Mouse (Mus musculus) NIH3T3 (cell line): ENCODE data around the gene Axl.

Experiments used
- DNase-seq: peaks from one replicate; pipeline ENCODE4 v3.0.0-alpha.2; 2012; ENCODE audit warnings: low read depth

The Axl gene

DNA sequence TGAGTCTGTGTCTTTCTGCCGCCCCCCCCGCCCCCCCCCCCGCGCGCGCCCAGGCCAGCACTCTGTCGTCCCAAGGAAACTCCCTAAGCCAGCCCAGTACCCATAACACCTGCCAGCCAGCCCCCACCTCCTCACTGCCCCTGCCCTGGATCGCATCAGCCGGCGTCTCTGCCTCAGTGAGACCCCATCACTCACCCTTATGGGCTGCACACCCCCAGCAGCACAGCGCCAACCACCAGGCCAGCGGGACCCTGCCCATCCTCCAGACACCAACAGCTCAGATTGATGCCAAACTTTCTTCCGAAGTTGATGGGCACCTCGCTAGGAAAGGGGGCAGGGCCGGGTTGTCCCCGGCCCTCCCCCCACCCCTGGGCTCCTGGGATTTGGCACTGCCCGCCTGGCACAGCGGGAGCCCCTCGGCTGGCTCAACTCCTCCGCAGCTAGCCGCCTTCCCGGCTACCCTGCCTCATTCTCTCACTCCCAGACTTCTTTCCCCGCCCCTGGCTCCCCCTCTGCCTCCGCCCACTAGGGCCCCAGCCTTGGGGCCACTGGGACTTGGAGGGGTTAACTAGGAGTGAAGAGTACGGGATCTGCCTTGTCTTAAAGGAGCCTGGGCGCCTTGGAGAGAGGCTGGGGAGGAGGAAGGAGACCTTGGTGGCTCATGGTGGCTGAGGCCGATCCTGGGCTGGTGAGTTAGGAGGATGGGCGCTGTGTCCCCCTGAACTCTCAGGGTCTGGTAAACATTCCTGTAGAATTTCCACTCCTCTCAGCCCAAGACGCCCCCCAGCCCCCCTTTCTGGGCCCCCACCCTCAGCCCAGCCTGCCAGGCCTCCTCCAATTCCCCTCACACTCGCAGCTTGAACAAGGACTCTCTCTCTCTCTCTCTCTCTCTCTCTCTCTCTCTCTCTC, at the start of gene Axl:
Gene Axl, minus strand, starts transcription at position 486 of the 909 bp plus-strand sequence.
- peak; percentile 92 for DNase-seq

DNA sequence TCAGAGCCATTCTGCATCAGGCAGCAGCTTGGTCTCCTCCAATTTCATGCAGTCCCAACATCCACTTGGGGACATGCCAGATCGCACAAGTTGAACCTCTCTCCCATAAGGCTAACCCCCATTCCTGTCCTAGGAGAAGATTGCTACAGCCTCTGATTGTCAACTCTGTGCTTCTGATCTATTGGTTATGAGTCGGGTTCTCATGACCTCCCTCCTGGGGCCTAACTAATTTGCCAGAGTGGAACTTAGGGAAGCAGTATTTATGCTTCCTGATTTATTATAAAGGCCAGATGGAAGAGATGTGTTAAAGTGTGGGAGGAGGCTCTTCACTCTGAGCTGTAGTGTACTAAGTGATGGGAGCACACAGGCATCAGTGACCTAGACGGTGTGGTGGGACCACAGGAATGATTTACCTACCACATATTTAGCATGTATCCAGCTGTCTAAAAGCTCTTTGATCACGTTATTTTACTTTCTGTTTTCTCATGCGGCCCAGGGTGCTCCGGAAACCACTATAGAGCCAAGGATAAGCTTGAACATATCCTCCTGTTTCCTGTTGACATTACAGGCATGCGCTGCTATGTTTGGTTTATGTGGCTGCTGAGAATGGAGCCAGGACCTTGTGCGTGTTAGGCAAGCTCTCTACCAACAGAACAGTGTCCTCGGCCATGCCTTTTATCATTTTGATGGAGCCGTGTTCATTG, 46.8 kb upstream of the Axl start:
- DNase-seq = peak; percentile 36

DNA sequence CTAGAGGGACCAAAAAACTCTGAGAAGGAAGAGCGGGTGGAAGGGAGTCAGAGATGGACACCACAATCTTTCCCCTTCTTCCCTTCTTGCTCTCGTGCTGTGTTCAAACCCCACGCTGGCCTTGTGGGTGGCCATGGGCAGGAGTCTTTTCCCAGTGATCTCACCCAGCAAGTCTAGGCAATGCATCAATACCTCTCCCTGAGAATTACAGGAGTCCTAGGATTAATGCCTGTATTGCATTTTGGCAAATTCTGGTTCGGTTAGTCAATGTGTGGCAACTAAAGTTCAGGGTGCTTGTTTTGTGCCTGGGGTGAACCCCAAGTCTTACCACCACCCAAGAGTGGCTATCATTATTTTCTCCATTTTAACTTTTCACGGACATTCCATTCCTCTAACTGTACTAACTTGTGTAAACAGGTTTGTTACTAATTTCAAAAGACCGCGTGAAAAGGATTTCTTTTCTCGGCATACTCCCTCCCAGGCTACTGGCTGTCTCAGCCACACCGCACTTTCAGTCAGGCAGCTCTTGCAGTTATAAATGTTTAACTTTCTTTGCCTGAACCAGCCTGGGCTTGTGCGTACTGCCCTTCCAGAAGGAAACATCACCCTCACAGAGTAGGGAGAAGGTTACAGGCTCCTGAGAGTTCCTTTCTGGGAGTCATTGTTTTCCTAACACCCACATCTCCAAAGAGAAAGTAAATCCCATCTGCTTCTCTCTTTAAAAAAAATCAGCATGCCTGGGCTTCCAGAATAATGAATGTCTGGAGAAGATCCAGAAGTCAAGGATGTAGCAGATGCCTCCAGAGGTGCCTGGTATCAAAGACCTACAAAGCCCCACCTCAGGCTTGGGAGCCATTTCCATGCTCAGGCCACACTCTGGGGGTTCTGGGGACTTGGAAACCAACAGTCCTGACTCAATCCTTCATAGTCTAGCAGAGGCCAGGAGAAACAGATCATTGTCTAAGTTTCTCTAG, 43.3 kb upstream of the Axl start:
- peak; percentile 44 for DNase-seq

DNA sequence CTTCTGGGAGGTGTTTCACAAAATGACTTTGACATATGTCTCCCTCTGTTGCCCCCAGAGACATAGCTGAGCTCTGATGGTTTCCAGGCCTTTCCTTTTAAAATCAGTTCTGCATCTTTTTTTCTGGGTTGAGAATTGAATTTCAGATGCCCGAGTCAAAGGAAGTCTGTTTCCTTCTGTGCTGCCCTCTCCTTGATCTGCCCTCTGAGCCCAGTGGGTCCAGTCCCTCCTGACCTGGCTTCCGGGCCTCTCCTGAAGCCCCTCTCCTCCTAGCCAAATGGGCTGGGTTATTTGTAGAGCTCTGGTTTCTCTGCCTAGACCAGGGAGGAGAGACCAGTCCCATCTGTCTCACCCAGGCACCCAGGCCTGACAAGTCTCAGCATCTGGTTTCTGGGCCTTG, 41.7 kb upstream of the Axl start:
- no peak for DNase-seq

DNA sequence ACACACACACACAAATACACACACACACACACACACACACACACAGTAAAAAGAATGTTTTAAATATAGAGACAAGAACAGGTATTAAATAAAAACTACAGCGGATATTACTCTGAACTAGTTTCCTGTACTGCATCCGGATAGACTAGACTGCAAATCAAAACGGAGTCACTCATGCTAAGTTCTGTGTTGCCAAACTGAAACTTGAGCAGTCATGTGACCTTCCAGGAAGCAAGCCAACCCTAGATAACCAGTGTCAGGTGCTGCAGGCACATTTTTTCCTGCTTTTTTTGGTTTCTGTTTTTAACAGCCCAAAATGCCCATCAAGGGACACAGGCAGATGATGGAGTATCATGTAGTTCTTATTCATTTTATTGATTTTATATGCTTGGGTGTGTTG, 38.7 kb upstream of the Axl start:
- DNase-seq = peak; percentile 96

DNA sequence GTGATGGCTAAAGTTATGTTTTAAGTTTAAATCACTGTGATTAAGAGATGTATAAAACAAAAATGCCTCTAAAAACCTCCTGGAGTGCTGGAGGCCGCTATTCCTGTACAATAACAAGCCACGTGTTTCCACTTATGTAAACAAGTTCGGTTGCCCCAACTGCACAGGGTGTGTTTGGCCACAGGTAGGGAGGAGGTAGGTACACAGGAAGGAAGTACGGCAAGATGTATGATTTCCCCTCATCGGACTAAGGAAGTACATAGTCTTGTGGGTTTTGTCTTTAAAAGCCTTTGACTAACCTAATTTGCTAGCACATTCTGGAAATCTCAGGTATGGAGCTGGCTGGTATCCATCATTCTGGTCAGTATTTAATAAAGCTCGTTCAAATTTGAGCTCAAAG, 37.5 kb upstream of the Axl start:
- DNase-seq = no peak

DNA sequence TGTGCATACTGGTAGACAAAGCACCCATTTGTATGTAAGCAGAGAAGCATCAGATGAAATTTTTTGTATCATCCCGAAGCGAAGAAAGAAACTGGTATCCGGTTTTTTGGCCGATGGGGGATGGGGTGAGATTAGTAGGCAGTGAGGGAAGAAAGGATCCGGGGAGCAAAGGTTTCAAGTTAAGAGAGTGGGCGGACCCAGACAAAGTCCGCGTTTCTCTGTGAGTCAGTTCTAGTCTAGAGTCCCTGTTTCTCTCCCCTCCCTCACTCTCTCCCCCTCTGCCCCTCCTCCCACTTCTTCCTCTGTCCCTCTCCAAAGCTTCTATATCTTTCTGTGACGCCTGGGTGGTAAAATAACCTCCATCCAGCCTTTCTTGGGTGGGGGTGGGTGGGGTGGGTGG, 36.5 kb upstream of the Axl start:
- no peak for DNase-seq

DNA sequence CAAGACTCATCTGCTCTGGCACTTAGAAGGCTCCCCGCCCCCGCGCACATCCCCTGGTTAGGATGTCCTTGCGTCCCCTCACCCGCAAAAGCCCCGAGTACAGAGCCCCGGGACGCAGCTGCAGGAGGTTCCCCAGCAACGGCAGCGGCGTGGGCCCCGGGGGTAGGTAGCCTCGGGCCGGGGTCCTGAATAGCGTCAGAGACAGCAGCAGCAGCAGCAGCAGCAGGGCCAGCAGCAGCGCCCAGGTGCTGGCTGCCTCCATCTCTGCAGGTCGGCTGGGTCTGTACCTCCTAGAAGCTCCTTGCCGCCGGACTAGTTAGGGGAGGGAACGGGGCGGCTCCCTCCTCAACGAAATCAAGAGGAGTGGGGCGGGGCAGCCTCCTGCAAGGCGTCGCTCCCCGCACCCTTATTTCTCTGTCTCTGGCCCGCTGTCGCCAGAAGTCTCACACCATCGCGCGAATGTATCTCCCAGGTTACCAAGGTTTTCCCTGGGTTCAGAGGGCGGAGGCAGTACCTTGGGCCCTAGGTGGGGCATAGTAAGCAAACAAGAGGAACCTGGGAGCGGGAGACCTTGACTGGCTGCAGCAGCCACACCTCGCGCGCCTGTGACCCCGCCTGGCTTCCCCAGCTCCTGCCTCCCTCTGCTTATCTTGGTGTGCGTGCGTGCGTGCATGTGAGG, 27.9 kb upstream of the Axl start, which contains the start of gene Cyp2s1:
Gene Cyp2s1, minus strand, starts transcription at position 673 of the 679 bp plus-strand sequence.
- DNase-seq = no peak

DNA sequence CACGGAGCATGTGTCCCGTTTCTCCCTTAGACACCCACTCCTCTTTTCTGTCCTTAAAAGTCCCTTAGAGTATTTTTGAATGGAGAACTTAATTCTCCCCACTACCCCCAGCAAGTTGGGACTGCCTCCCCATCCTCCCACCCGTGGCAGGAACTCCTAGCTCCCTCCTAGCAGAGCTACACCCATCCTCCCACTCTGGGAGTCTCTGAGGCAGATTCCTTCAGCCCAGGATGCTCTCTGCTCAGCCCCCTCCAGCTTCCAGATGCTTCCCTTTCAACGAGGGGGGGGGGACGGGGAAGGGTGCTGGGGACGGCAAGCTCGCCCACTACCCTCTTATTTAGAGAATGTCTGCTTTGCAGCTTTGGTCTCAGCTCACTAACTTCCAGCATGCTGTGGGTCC, 27.1 kb upstream of the Axl start:
- no peak for DNase-seq

DNA sequence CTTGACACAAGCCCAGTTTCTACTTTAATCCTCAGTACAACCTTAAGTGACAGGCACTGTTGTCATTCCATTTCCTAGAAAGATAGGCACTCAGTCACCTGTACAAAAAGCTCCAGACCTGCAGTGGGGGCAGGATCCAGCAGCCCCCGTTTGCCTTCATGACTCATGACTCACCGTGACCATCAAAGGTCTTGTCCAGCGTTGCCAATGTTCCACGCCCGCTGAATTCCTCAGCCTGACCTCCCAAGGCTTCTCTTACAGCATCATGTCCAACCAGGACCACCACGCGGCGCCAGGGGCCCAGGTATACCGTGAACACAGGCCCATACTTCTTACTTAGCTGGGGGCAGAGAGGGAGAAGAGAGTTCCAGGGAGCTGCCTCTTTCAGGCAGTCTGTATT, 26.2 kb upstream of the Axl start:
- peak; percentile 46 for DNase-seq

DNA sequence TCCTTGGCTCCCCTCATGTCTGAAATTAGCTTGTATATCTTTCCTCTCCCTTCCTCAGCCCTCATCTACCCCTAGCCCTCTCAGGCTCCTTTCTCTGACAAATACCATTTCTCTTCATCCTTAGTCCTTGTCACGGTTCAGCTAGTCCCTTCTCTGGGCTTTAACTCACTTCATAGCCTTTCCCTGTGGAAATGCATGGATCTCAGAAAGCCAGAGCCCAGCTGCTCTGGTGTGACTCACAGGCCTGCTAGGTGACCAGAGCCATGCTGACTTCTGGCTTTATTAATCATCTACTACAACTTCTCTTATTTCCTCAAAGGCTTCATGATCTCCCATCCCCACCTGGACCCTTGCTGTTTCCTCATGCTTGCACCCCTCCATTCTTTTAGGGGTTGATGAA, 23.7 kb upstream of the Axl start:
- DNase-seq = peak; percentile 46

DNA sequence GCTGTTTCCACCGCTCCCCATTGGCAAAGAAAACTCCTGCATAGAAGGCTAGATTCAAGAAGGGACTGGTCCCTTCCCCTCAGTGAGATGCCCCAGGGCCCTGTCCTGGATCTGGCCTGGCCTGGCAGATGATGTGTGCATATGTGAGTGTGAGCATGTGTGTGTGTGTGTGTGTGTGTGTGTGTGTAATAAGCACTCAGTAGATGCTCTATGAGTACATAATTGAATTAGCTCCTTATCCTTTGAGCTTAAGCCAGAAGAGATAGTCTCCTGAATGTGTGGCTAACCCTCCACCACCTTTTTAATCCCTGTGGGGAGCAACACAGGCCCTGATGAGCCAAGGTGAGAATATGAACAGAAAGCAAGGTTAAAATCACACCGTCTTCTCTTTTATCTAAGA, 23.2 kb upstream of the Axl start:
- no peak for DNase-seq

DNA sequence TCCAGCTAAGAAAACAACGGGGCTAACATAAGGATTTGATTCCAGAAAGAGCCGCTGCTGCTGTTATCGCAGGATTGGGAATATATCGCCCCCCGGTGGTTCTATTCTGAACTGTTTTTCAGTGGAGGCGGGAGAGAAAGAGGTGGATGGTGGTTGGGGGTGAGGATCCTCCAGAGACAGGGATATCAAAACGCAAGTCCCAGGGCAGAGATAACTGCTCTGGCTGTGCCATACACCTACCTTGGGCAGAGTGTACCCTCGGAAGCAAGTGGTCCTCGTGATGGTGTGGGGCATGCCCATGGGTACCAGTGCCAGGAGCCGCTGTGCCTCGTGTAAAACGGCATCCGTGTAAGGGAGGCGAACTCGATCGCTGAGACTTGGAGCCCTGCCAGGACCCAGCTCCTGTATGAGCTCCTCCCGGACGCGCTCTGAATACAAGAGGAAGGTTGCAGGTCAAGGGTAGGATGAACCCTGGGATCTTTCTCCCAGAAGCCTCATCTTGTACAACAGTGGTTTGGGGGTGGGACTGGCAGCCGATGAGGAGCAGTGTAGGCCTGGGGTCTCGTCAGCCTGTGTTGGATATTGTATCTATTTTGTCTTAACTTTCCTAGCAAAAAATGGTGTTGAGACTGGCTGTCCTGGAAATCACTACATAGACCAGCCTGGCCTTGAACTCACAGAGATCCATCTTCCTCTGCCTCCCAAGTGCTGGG, 17.3 kb upstream of the Axl start:
- peak; percentile 94 for DNase-seq

DNA sequence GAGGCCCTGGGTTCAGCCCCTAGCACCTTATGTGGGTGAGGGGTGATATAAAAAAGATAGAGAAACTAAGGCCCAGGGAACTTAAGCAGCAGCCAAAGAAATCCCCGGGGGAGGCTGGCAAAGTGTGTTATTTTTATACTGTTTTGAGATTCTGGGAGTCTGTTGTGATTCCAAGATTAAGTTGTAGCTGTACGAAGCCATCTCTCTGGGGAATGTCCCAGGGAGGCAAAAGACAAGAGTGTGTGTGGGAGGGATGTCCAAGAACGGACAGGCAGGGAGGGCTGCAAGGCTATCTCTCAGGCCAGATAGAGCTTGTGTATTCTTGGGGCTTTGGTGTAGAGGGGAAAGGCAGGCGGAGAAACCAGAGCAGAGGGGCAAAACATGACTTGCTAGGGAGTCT, 16.3 kb upstream of the Axl start:
- peak; percentile 49 for DNase-seq

DNA sequence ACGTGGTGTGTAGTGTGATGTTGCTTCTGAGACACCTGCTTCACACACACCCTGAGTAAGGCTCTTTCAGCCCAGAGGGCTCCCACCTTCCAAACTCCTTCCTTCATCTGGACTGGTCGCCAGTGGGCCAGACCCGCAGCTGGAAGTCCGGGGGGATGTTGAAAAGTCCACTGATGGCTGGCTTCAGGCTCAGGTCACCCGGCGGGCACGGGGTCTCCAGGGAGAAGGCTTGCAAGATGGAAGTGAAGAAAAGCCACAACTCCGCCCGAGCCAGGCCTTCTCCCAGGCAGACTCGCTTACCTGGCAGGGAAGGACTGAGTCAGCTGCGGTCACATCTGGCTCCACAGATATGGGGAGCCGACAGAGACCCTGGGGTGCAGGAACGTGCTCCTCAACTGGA, 15.0 kb upstream of the Axl start:
- no peak for DNase-seq

DNA sequence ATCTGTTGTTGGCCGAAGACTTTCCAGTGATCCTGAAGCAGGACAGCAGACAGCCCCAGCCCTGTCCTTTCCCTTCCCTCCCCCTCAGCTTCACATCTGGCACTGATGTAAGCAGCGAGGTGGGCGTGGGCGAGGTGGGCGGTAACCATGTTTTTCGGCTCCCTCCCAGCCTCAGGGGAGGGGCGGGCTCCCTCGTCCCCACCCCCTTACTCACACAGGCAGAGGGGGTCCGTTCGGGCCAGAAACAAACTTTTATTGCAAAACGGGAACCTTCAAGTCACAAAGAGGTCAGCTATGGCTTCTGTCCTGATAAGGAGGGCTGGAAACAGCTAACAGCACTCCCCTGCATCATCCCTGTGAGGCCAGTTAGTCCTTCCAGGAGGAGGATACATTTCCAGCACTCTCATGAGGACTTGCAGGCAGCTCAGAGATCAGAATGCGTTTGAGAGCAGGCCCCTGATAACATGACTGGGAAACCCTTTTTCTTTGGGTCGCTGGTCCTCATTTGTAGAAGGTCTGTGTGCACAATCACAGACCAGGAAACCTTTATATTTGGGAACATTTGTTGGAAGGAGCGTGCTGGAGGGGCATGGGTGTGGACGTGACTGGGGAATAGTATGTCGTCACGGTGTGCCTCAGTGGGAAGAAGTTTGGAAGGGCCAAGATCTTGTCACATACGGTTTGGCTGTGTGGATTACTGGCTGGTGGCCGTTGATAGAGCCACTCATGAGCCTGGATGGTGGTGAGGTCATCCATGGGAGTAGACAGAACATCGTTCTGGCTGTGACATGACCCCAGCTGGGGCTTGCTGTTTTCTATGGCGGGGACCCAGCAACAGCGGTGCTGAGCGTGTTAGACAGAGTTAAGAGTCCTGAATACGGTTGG, 14.0 kb upstream of the Axl start:
- DNase-seq = peak; percentile 92

DNA sequence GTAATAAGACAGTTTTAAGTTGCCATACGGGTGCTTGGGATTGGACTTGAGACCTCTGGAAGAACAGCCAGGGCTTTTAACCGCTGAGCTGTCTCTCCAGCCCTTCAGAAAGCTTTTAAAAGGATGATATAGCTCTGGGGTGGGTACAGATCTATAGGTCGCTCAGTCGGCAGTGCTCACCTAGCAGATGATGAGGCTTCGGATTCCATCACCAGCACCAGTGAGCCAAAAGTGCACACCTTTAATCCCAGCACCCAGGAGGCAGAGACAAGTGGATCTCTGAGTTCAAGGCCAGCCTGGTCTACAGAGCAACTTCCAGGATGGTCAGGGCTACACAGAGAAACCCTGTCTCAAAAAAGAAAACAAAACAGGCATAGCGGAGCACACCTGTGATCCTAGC, 12.5 kb upstream of the Axl start:
- no peak for DNase-seq

DNA sequence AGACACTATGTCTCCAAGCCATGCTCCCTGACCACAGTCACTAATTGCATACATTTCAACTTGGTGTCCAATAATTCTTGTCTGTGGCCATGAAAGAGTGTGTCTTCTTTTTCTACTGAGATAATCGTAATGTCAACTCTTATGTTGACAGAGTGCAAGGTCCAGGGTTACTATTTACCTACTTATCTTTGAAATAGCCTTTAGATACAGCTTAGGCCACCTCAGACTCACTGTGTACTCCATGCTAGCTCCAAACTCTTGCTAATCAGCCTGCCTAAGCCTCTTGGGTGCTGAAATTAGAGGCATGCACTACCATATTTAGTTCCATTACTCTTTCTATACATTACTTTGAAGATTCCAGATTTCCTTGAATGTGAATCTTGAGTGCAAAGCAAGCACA, 10.9 kb upstream of the Axl start:
- no peak for DNase-seq

DNA sequence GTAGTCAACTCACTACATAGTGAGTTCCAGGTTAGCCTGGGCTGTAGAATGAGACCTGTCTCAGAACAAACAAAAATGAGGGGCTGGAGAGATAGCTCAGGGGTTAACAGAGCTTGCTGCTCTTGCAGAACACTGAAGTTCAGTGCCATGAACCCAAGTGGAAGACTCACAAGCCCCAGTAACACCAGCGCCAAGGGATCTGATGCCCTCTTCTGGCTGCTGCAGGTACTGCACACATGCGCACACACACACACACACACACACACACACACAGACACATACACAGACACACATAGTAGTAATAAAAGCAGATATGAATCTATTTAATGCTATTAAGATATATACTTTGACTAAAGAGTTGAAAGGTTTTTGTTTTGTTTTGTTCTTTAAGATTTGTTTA, 10.0 kb upstream of the Axl start:
- no peak for DNase-seq

DNA sequence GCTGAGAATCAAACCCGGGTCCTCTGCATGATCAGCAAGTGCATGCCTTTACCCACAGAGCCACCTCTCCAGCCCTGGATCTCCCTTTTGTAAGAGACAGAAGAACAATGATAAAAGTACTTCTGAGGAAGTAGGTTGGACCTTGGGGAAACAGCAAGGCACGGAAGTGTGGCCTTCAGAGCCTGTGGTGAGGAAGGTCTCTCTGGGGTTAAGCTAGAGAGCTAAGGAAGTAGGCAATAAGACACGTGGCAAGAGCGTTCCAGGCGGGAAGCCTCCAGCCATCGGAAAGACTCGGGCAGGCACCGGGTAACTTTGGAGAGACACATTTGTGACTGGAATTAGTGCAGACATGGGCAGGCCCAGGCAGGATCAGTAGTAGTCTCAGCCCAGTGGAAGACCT, 6.3 kb upstream of the Axl start:
- DNase-seq = no peak
